Mouse (Mus musculus) G1E (cell line): ENCODE results near the gene Rasa2.

ENCODE experiments used
- CTCF ChIP-seq: IDR thresholded peaks from 2 replicates; pipeline ENCODE4 v1.5.1; 2012; ENCODE audit warnings: low read depth, low read length, inconsistent platforms, mixed read lengths
- GATA1 ChIP-seq: IDR thresholded peaks from 2 replicates; pipeline ENCODE4 v1.6.1; 2012; ENCODE audit warnings: borderline replicate concordance, low read length, inconsistent platforms, mixed read lengths
- GATA2 ChIP-seq: IDR thresholded peaks from 2 replicates; pipeline ENCODE4 v1.6.1; 2012; ENCODE audit warnings: low read depth, low read length, inconsistent platforms, borderline replicate concordance
- POLR2AphosphoS5 ChIP-seq: IDR thresholded peaks from 2 replicates; pipeline ENCODE4 v1.6.1; 2012; ENCODE audit warnings: low read depth, low read length, inconsistent platforms; ENCODE audit not compliant: insufficient replicate concordance
- TAL1 ChIP-seq: conservative IDR thresholded peaks from 2 replicates; pipeline ENCODE4 v1.6.1; 2012; ENCODE audit warnings: low read depth, low read length, inconsistent platforms, mixed read lengths

DNA sequence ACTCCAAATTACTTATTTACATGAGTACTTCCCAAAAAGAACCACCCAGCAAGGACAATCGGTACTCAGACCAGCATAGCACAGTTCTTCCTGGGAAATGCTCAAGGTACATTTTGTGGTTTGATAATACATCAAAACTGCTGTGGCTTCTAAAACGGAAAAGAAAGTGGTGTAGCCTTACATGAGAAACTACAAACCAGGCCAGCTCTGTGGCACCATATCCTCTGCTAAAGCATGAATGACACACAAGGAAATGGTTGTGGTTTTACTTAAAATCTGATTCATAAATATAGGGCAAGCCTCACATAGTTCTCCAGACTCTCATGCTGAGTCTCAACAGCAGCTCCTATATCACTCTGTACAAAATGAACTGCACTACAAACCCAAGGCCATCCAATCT, 48.3 kb downstream of the Rasa2 start:
- TF ChIP-seq CTCF = no peak
- TF ChIP-seq GATA1 = no peak
- no peak for TF ChIP-seq TAL1
- no peak for TF ChIP-seq POLR2AphosphoS5
- no peak for TF ChIP-seq GATA2
